Mouse (Mus musculus) gastrocnemius, adult 8-10 months (tissue): Measurements from ENCODE around the gene Fgfr2. TPM values are rescaled to one million over a fixed set of nuclear protein-coding genes. Genes with fewer than 3 reads are reported as not detected.

Source experiments
- DNase-seq, 2 experiments: peaks; one replicate each; pipeline ENCODE4 v3.0.0; 2022; ENCODE audit warnings: low spot score in 2 of 2
- total RNA-seq, 4 experiments: library from RNA; stranded (reverse); gene quantifications; 2 replicates each; pipeline ENCODE4 v1.2.4; 2022

Gene Fgfr2
- total RNA-seq, 4 experiments from 2014 or later: 0.17 to 1.3 (median 0.62) TPM

- no peak for DNase-seq
Measured at GRCm38 (mm10) chr7:132198806-132199205, 924.3 kb downstream of the Fgfr2 start.

DNA sequence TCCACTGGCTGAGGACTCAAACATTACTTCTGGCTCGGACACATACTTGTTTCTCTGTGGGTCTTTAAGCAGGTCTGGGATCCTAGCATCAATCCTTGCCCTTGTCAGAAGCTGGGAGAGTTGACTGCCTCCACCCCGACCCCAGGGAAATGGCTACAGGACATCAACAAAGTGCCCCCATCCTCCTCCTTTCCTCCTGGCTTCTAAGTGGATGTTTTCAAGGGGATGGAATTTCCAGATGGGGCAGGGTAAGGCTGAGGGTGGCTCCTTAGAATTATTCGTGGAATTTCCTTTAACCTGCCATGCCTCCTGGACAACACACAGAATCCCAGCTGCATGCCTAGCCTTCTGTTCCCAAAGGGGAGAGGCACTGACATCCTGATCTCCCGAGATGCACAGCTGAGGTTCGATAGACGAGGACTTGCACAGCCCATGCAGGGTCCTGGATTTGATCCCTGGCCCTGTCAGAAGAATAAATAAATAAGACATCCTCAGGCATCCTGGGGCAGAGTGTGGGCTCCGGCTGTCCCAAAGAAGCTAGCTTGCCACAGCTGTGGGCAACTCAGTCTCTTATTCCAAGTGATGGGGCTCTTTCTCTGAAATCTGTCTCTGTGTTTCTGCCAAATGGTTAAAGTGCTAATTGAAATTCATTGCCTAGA lies 925.2 kb downstream of the Fgfr2 start:
- no peak for DNase-seq

- peak in 1 of 2 experiments; percentile 12 for DNase-seq
Measured at GRCm38 (mm10) chr7:132196581-132196980, 926.6 kb downstream of the Fgfr2 start.

DNA sequence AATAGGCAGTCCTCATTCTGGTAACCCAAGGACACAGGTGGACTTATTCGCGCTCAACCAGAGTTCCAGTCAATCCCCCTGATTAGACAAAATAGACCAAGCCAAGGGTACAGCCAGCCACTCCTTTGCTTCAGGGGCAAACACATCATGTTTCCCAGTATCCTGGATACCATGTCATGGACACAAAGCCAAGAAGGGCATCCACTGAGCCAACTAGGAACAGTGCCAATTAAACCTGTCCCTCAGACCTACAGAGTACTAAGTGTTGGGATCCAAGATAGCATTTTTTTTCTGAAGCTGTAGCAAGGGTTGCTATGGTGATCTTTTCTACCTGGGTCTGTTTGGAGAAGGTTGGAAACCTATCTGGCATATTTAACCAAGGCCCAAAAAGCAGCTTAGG lies 929.5 kb downstream of the Fgfr2 start:
- no peak for DNase-seq

DNA sequence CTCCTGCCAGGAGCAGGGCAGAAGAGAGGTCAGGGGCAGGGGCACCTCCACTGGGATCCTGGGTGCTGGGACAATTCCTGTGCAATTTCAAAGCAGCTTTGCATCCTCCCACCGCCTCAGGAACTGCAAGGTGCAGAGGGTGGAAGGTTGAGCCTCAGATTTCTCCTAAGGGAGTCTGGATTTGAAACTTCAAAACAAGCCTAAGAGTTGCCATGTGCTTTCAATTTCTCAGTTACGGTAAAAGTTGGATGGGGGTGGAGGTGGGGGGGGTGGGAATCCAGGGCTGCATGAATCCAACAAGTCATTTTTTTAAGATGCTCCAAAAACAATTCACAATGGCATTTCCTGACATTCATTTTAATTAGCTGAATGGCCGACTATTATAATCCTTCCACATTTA lies 935.7 kb downstream of the Fgfr2 start:
- no peak for DNase-seq

- DNase-seq: no peak
Measured at GRCm38 (mm10) chr7:132183892-132184404, 939.2 kb downstream of the Fgfr2 start.

- DNase-seq: no peak
Measured at GRCm38 (mm10) chr7:132181586-132182198, 941.5 kb downstream of the Fgfr2 start.

DNA sequence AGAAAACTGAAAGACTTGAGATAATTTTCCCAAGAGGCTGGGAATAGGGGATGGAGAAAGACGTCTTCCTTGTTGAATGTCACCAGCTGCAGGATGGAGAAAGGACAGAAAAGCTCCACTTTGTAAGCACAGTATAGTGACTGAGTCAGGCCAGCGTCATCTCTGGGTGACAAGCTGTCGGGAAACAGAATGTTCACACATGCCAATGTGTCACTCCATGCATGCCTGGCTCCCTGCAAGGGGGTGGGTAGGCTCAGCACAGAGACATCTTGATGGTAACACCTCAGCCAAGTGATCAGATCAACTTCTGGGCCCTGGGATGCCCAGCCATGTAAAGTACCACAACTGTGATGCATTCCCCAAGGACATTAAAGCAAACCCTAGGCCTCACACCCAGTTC lies 942.1 kb downstream of the Fgfr2 start:
- DNase-seq: no peak

- no peak for DNase-seq
Measured at GRCm38 (mm10) chr7:132179049-132179448, 944.1 kb downstream of the Fgfr2 start.

DNA sequence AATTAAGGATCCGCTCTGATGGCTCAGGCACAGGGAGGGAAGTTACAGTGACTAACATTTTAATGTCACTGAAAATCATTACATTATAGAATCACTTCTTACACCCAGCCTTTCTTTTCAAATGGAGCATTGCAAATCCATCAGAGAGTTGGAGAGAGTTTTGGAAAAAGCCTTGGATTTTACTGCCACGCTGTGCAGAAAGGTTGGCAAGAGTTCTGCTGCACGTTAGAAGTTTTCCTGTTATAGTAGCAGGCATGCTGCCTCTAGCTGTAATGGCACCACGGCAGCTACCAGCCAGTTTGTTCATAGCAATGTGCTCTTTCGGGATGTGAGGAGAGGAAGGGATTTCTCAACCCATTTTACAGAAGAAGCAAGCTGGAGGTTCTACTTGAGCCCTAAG lies 948.4 kb downstream of the Fgfr2 start:
- DNase-seq: no peak

DNA sequence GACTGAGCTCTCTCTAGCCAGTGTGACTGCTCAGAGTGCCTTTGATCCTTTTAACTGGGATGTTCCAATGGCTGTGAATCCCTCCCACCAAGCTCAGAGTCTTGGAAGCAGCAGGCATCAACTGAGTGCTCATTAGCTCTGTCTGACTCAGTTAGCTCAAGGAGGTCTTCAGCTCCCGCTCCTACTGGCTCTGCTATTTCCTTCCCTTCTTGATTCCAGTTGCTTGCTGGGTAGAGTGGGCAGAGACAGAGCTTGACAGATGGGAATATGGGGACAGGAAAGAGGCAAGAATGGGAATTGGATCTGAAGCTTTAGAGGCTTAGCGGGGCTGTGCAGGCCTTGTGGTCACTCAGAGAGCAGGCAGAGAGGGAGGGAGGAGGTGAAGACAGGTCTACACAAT lies 948.9 kb downstream of the Fgfr2 start:
- no peak for DNase-seq

DNA sequence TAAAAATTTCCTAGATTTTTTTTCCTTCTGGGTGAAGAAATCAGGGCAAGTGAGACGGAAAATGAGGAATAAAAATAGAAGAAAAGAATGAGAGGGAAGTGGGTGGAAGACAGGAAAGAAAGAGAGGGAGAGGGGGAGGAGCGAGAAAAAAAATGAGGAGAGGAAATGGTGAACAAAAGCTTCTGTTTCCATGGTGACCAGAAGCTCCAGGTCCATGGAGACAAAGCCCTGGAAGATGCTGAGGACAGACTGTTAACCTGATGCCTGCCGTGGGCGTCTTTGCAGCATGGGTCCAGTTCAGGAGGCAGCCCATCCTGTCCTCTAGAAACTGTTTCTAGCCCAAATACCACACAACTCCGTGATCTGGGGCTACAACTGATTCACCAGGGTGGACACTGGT lies 950.9 kb downstream of the Fgfr2 start:
- no peak for DNase-seq

DNA sequence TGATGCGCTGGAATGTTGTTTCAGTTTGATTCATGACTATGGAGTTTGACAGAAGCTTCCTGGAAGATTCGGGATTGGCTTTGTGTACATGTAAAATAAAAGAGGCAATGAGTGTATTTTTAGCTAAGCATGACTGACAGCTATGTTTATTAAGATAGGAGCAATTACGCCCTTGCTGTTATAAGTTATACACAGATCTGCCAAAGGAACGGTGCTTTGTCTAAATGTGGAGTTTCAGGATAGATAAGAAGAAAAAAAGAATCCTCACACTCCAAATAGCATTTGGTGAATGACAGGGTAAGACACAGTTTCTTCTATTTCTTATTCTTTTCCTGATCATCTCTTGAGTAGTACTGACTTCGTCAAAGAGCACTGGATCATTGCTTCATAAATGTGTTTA lies 951.4 kb downstream of the Fgfr2 start:
- DNase-seq: no peak

DNA sequence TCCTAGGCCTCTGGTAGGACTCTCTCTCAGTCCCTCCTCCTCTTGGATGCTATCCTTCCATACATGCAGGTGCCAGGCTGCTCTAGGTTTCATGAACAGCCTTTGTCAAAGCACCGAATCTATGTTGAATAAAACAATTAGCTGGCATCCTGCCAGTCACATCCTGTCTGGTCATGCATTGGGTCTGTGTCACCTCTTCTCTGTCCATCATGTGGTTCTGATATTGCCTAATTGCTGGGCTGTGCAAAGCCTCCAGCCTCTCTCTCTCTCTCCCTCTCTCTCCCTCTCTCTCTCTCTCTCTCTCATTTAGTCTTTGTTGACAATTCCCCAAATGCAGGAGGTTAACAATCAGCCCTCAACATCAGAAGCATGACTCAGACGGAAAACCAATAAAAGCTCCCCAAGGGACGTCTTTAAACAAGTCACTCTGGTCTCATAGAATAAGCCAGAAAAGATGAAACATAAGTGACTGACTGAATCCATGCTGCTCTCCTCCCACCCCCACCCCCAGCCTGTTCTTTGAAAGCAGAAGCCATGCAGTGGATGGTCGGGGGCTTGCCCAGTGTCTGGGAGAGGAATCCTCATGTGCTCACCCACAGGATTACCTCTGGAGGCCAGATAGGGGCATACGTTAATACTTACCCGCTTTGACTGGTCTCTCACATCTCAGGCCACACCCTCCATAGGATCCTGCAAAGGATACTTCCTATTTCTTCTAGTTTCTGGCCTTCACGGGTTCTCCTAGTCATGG lies 953.6 kb downstream of the Fgfr2 start:
- DNase-seq: no peak

- DNase-seq: no peak
Measured at GRCm38 (mm10) chr7:132167239-132167638, 955.9 kb downstream of the Fgfr2 start.

DNA sequence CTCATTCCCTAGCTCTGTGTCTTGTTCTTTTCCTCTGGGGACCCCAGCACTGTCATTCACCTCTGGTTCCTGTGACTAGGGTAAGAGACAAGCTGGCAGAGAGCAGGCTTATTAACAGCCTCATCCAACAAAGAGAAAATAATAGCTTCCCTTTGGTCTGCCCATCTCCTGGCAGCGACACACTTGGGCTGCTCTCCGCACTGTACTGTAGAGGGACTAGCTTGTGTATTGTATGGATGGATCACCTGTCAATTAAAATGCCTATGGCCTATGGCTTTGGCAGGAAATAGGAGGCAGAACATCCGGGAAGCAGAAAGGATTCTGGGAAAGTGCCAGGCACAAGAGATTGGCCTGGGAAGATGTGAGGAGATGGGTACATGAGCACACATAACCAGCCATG lies 960.9 kb downstream of the Fgfr2 start:
- no peak for DNase-seq

DNA sequence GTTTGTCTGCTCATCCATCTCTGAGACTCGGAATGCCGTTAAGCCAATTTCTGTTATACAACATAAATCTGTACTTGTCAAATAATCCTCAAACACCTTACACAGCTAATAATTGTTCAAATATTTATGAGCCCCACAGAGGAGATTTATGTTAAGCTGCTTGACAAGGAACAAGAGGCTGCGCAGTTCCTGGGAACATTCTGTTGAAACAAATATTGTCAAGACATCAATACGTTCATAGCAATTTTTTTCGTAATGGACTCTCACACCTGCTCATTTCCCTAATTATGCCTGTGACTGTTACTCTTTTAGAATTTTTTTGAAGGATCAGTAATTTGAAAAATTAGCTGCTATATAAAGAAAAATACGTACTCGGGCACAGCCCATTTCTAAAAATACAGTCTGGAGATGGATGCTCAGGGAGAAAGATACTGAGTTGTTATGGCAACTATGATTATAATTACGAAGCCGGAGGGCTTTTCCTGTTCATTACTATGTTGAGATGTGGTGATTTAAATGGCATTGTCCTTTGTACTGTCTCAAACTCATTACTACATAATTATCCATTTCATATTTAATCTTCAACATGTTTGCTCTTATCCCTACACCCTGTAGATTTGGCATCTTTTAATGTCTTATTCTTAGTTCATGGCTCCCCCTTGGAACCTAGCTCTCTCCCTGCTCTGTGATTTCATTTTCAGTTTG lies 964.7 kb downstream of the Fgfr2 start:
- DNase-seq: no peak

DNA sequence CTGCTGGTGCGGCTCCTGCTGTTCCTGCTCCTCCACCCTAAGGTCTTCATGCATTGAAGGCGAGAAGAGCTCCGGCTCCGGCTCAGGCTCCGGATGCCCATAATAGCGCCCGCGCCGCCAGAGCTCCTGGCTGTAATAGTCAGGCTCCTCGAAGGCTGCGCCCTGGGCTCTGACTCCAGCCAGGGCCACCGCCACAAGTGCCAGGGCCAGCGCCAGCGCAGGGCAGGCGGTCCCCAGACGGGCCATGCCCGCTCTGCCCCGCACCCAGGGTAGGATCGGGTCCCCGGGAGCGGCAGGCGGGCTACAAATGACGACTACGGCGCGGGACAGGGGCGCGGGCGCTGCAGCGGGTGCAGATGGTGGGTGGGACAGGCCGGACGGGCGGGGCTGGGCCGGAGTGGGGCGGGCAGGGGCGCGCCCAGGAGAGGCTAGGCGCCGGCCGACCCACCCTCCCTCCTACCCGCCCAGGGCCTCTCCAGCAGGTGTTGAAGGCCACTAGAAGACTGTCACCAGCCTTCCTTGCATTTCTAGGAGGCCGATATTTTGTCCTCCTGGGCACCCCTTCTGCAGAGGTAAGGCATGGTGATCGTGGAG lies 968.7 kb downstream of the Fgfr2 start, which contains the start of gene Cpxm2:
Gene Cpxm2 (minus strand): TSS at position 372 of the 594 bp plus-strand sequence.
- peak in 1 of 2 experiments; percentile 15 for DNase-seq

GRCm38 (mm10) chr7:132153725-132154147 lies 969.4 kb downstream of the Fgfr2 start:
- no peak for DNase-seq

DNA sequence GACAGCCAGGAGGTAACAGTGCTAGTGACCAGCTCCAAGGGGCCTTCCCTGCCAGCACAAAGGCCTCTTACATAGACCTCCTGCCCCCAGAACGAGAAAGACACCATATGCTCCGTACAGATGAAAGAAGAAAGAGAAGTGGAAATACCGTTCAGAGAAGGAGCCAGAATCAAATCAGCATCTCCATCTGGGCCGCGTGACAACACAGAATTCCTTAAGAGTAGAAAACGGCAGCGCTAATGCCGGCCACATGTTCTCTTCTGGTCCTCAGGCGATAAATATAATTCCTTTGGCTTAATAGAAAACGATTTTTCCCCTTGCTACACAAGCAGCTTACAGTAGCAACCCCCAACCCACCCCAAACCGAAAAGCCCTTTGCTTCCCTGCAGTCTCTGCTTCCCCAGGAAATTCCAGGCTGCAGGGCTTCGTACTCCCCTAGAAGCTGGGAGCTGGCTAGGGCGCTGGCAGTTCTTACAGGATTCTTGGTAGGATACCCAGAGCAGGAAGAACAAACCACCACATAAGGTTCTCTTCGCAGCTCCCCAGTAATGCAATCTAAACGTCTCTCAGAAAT lies 977.8 kb downstream of the Fgfr2 start:
- no peak for DNase-seq

- DNase-seq: no peak
Measured at GRCm38 (mm10) chr7:132128687-132129086, 994.5 kb downstream of the Fgfr2 start.
